Mouse (Mus musculus) hindbrain, embryonic 16.5 days (tissue): ENCODE measurements around the gene Sfmbt2. TPM values are rescaled to one million over a fixed set of nuclear protein-coding genes. Genes with fewer than 3 reads are reported as not detected.

Experiments used
- microRNA counts: library from miRNA; unstranded; fragments of <30 nt; microRNA quantifications from one replicate; lab custom pipeline; 2016
- microRNA-seq: library from miRNA; unstranded; fragments of <30 nt; microRNA quantifications from one replicate; pipeline ENCODE4, GENCODE M21; 2017
- polyA plus RNA-seq: library from polyadenylated mRNA; unstranded; fragments of >200 nt; fragmentation: Nextera tagmentation; extraction: Ambion mirVana; gene quantifications from 2 replicates; pipeline ENCODE4 v1.2.1, GENCODE M21; 2015

Gene Sfmbt2
- polyA plus RNA-seq, 1 experiment from 2014 or later: 6.6 TPM

MicroRNA genes within 50 kb of the gene (microRNA counts, 519-probe panel; counts per million panel counts)
- microRNA mmu-miR-297a+mmu-miR-466f+mmu-miR-669b (lab: Ali Mortazavi, UCI): not detected
- microRNA mmu-miR-297b-3p (lab: Ali Mortazavi, UCI): not detected
- microRNA mmu-miR-297b-5p (lab: Ali Mortazavi, UCI): not detected
- microRNA mmu-miR-297c (lab: Ali Mortazavi, UCI): 969 counts per million, percentile 6 among the panel's probes with 10 or more counts
- microRNA mmu-miR-466a-3p+mmu-miR-466b-3-3p (lab: Ali Mortazavi, UCI): 2,642 counts per million, percentile 69 among the panel's probes with 10 or more counts
- microRNA mmu-miR-466a-5p+mmu-miR-466e-5p (lab: Ali Mortazavi, UCI): 1,457 counts per million, percentile 13 among the panel's probes with 10 or more counts
- 2,008 counts per million, percentile 28 among the panel's probes with 10 or more counts for microRNA mmu-miR-466c-5p (lab: Ali Mortazavi, UCI)
- 2,217 counts per million, percentile 46 among the panel's probes with 10 or more counts for microRNA mmu-miR-466d-3p (lab: Ali Mortazavi, UCI)
- 2,154 counts per million, percentile 39 among the panel's probes with 10 or more counts for microRNA mmu-miR-466d-5p (lab: Ali Mortazavi, UCI)
- microRNA mmu-miR-466f-5p (lab: Ali Mortazavi, UCI): not detected
- microRNA mmu-miR-466g (lab: Ali Mortazavi, UCI): 2,065 counts per million, percentile 33 among the panel's probes with 10 or more counts
- 602 counts per million, percentile 2 among the panel's probes with 10 or more counts for microRNA mmu-miR-466h (lab: Ali Mortazavi, UCI)
- microRNA mmu-miR-466l (lab: Ali Mortazavi, UCI): 2,059 counts per million, percentile 32 among the panel's probes with 10 or more counts
- 2,243 counts per million, percentile 48 among the panel's probes with 10 or more counts for microRNA mmu-miR-467a (lab: Ali Mortazavi, UCI)
- not detected for microRNA mmu-miR-467b (lab: Ali Mortazavi, UCI)
- 1,641 counts per million, percentile 16 among the panel's probes with 10 or more counts for microRNA mmu-miR-467c (lab: Ali Mortazavi, UCI)
- microRNA mmu-miR-467d (lab: Ali Mortazavi, UCI): not detected
- 2,217 counts per million, percentile 45 among the panel's probes with 10 or more counts for microRNA mmu-miR-467e (lab: Ali Mortazavi, UCI)
- 2,464 counts per million, percentile 64 among the panel's probes with 10 or more counts for microRNA mmu-miR-669a (lab: Ali Mortazavi, UCI)
- 2,091 counts per million, percentile 36 among the panel's probes with 10 or more counts for microRNA mmu-miR-669e (lab: Ali Mortazavi, UCI)
- 2,642 counts per million, percentile 69 among the panel's probes with 10 or more counts for microRNA mmu-miR-669f (lab: Ali Mortazavi, UCI)
- microRNA mmu-miR-669g (lab: Ali Mortazavi, UCI): 1,774 counts per million, percentile 19 among the panel's probes with 10 or more counts
- not detected for microRNA mmu-miR-669h-5p (lab: Ali Mortazavi, UCI)
- microRNA mmu-miR-669i (lab: Ali Mortazavi, UCI): 2,198 counts per million, percentile 43 among the panel's probes with 10 or more counts
- 2,154 counts per million, percentile 39 among the panel's probes with 10 or more counts for microRNA mmu-miR-669j (lab: Ali Mortazavi, UCI)
- microRNA mmu-miR-669m (lab: Ali Mortazavi, UCI): not detected
- microRNA mmu-miR-669o (lab: Ali Mortazavi, UCI): 1,578 counts per million, percentile 15 among the panel's probes with 10 or more counts

Small RNA genes lying within 50 kb of the gene (microRNA-seq; reads per million reads assigned to microRNA genes)
- gene Gm22051: not detected
- gene Gm22072: not detected
- not detected for gene Gm22091
- gene Gm22166: not detected
- 0.62 reads per million for gene Gm22239
- gene Gm22626: not detected
- gene Gm22635: not detected
- not detected for gene Gm22677
- gene Gm22678: not detected
- gene Gm22775: not detected
- not detected for gene Gm22925
- not detected for gene Gm23108
- not detected for gene Gm23288
- not detected for gene Gm23542
- not detected for gene Gm23569
- not detected for gene Gm23571
- gene Gm23578: not detected
- not detected for gene Gm23651
- gene Gm23988: not detected
- gene Gm24028: not detected
- not detected for gene Gm24167
- gene Gm24315: not detected
- not detected for gene Gm24342
- not detected for gene Gm24488
- not detected for gene Gm24640
- gene Gm24673: not detected
- gene Gm24761: not detected
- gene Gm24806: not detected
- not detected for gene Gm25022
- gene Gm25158: not detected
- gene Gm25263: 0.62 reads per million
- gene Gm25285: not detected
- not detected for gene Gm25316
- gene Gm25451: not detected
- gene Gm25673: not detected
- gene Gm25680: not detected
- gene Gm25701: not detected
- gene Gm25753: not detected
- gene Gm25943: not detected
- gene Gm26060: not detected
- not detected for gene Gm26073
- not detected for gene Gm26092
- not detected for gene Gm26156
- gene Gm26229: not detected
- not detected for gene Gm26398
- not detected for gene Gm26426
- not detected for gene Gm26431
- gene Gm26491: not detected
- gene Mir297a-2: 4.4 reads per million, percentile 15 among the genes with 10 or more reads in this experiment
- gene Mir297a-3: not detected
- not detected for gene Mir297a-4
- gene Mir297b: not detected
- gene Mir297c: not detected
- gene Mir466: not detected
- gene Mir466b-1: not detected
- gene Mir466b-2: not detected
- 1.0 reads per million for gene Mir466b-3
- not detected for gene Mir466b-4
- gene Mir466b-5: not detected
- gene Mir466b-6: not detected
- not detected for gene Mir466b-7
- not detected for gene Mir466b-8
- gene Mir466c-1: not detected
- gene Mir466c-2: not detected
- gene Mir466d: not detected
- not detected for gene Mir466e
- gene Mir466f-1: not detected
- gene Mir466f-2: not detected
- gene Mir466f-3: not detected
- gene Mir466g: not detected
- gene Mir466h: not detected
- gene Mir466l: not detected
- gene Mir466m: not detected
- 19.4 reads per million, percentile 32 among the genes with 10 or more reads in this experiment for gene Mir466n
- not detected for gene Mir466o
- gene Mir466p: not detected
- gene Mir467a-1: not detected
- gene Mir467a-10: not detected
- not detected for gene Mir467a-2
- not detected for gene Mir467a-3
- gene Mir467a-4: not detected
- not detected for gene Mir467a-5
- not detected for gene Mir467a-6
- gene Mir467a-7: not detected
- not detected for gene Mir467a-8
- not detected for gene Mir467a-9
- gene Mir467b: not detected
- gene Mir467c: 1,106 reads per million, percentile 77 among the genes with 10 or more reads in this experiment
- gene Mir467d: 1,672 reads per million, percentile 80 among the genes with 10 or more reads in this experiment
- gene Mir467e: 1,793 reads per million, percentile 81 among the genes with 10 or more reads in this experiment
- gene Mir669a-1: not detected
- not detected for gene Mir669a-10
- gene Mir669a-11: not detected
- gene Mir669a-12: not detected
- gene Mir669a-2: not detected
- gene Mir669a-3: not detected
- not detected for gene Mir669a-4
- not detected for gene Mir669a-5
- gene Mir669a-6: not detected
- not detected for gene Mir669a-7
- not detected for gene Mir669a-8
- not detected for gene Mir669a-9
- not detected for gene Mir669b
- 181 reads per million, percentile 57 among the genes with 10 or more reads in this experiment for gene Mir669c
- not detected for gene Mir669d
- not detected for gene Mir669d-2
- gene Mir669e: 20.2 reads per million, percentile 33 among the genes with 10 or more reads in this experiment
- 1.0 reads per million for gene Mir669f
- not detected for gene Mir669g
- gene Mir669h: 5.4 reads per million, percentile 18 among the genes with 10 or more reads in this experiment
- not detected for gene Mir669i
- gene Mir669j: not detected
- not detected for gene Mir669k
- 263 reads per million, percentile 62 among the genes with 10 or more reads in this experiment for gene Mir669l
- not detected for gene Mir669m-1
- not detected for gene Mir669m-2
- 386 reads per million, percentile 67 among the genes with 10 or more reads in this experiment for gene Mir669o
- gene Mir669p-1: not detected
- not detected for gene Mir669p-2

Other genes starting within 250 kb of the Sfmbt2 start
- gene Itih2, start 239.1 kb upstream of the Sfmbt2 start, polyA plus RNA-seq: 4.8 and 4.9 TPM in 2 replicates
- 9.8 and 10.9 TPM in 2 replicates for gene Itih5, start 216.9 kb upstream of the Sfmbt2 start, polyA plus RNA-seq